Mouse (Mus musculus): ENCODE measurements around the gene Serpinb5.
"Not testable (repeated sequence)": the region's sequence is repeated elsewhere in the genome, so short reads cannot be mapped to it uniquely, and the experiment has no call there.

Serpinb5 gene

DNA sequence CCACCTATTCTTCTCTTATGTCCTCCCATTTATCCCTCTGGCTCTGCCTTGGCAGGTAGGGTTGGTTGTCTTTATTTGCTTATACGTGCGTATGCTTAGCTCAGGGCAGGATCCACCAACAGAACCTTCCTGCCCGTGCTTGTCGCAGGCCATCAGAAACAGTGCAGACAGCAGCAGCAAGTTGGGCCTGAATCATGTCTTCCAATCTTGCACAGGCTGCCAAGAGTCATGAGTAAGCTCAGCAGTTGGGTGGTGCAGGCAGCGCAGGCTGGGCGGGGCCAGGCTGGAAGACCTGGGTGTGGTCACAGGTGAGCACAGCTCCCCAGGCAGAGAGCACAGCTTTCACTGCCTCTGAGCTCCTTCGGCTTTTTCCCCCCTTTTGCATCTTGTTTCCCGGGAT lies at the start of gene Serpinb5:
Gene Serpinb5, plus strand, starts transcription at position 327 of the 400 bp plus-strand sequence.
- peak; percentile 60 for DNase-seq (ENCODE audit: low spot score)

GRCm38 (mm10) chr1:106814864-106815263 lies 46.1 kb upstream of the Serpinb5 start:
- DNase-seq (ENCODE audit: low spot score): no peak

- no peak for DNase-seq (ENCODE audit: low spot score)
These were observed 45.7 kb upstream of the Serpinb5 start for GRCm38 (mm10) chr1:106815265-106815664.

- DNase-seq (ENCODE audit: low spot score): no peak
These were observed 44.2 kb upstream of the Serpinb5 start for GRCm38 (mm10) chr1:106816766-106817165.

- DNase-seq (ENCODE audit: low spot score): no peak
These were observed 42.6 kb upstream of the Serpinb5 start for GRCm38 (mm10) chr1:106818323-106818722.

- no peak for DNase-seq (ENCODE audit: low spot score)
These were observed 38.7 kb upstream of the Serpinb5 start for GRCm38 (mm10) chr1:106822297-106822696.

DNA sequence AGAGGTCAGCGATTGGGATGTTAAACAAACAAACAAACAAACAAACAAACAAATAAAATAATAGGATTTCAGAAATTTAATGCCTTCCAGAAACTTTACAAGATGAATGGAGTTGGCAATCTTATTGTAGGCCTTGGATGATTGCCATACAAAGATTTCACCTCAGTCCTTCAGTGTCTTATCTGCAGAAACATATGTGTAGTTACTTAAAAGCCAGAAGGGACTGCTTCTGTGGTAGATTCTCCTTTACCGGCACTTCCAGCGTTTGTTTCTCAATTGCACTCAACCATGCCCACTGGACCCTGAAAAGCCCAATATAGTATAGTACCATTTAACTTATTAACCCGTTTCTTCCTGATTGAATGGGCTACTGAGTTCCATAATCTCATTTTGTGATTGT lies 32.2 kb upstream of the Serpinb5 start:
- DNase-seq (ENCODE audit: low spot score): no peak

GRCm38 (mm10) chr1:106865543-106865942 lies 4.6 kb downstream of the Serpinb5 start:
- no peak for DNase-seq (ENCODE audit: low spot score)

GRCm38 (mm10) chr1:106866029-106866428 lies 5.1 kb downstream of the Serpinb5 start:
- DNase-seq (ENCODE audit: low spot score): no peak

- no peak for DNase-seq (ENCODE audit: low spot score)
These were observed 5.8 kb downstream of the Serpinb5 start for GRCm38 (mm10) chr1:106866768-106867167.

DNA sequence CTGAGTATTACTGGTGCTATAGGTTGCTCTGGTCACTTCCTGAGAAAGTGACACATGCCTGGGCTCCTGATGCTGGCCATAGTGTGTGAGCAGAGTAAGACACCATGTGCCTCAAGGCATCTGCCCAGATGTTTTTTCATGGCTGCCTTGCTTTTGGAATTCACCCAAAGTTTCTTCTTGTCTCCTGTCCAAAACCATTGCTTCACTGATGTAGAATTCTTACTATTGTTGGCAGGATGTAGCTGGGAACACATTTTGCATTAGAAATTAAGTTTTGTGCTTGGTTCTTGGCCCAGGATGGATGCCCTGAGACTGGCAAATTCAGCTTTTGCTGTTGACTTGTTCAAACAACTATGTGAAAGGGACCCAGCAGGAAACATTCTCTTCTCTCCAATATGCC lies 9.0 kb downstream of the Serpinb5 start:
- DNase-seq (ENCODE audit: low spot score): no peak

GRCm38 (mm10) chr1:106875193-106875886 lies 14.4 kb downstream of the Serpinb5 start:
- DNase-seq (ENCODE audit: low spot score): no peak

GRCm38 (mm10) chr1:106876147-106876546 lies 15.2 kb downstream of the Serpinb5 start:
- DNase-seq (ENCODE audit: low spot score): no peak

GRCm38 (mm10) chr1:106882723-106883122 lies 21.8 kb downstream of the Serpinb5 start:
- no peak for DNase-seq (ENCODE audit: low spot score)

DNA sequence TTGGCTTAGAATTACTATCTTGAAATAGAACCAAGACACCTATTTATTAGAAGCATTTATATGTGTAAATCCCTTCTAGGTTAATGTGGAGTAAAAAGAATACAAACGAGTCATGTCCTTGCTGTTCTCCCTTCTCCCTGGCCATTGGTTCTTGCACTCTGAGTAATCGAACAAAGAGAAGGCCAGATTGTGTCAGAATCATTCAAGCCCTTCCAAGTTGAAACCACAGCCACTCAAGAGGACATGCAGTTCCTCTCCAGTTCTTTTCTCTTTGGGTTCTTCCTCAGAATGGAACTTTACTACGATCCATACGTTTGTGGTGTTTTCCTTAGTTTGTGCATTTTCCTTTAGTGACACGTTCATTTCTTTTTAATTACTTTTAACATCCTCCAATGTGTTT lies 22.4 kb downstream of the Serpinb5 start:
- DNase-seq (ENCODE audit: low spot score): no peak

DNA sequence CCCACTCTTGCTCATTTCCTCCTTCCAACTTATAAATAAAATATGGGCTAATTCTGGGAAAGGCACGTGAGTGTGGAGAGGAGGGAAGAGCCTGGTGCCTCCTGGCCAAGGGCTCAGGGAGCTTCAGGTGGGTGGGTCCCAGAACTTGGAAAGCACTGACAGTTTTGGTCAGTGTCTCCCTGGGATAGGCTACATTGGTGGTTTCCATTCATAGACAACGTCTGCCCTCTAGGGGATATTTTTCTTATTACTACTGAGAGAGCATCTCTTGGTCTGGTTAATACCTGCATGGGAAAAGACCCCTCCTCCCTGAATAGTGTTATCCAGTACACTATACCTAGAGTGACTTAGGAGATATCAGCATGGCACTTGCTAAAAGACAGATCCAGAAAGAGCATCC lies 22.8 kb downstream of the Serpinb5 start:
- DNase-seq (ENCODE audit: low spot score): no peak

- not testable (repeated sequence) for DNase-seq (ENCODE audit: low spot score)
These were observed 34.2 kb downstream of the Serpinb5 start for GRCm38 (mm10) chr1:106895142-106895541.

DNA sequence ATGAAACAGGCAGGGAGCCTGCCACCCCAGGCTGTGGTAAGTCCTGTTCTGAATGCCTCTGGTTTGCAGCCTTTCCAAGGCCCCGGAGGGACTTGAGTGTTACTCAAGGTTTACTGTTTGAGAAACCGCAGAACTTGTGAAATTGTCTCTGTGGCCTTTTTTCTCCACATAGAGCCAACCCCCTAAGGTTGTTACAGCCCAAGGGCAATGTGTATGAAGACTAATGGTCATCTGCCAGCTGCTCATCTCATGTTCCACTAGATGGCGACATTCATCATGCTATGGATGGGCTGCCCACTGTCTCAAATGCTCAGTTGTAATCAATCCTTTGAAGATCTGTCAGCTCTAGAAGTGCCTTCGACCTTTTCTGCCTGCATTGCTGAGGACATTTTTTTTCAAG lies 40.4 kb downstream of the Serpinb5 start:
- no peak for DNase-seq (ENCODE audit: low spot score)

GRCm38 (mm10) chr1:106931954-106932353 lies 71.0 kb downstream of the Serpinb5 start:
- DNase-seq (ENCODE audit: low spot score): no peak

All from urinary bladder, postnatal 25 days (tissue).